Mouse (Mus musculus) stomach, embryonic 14.5 days (tissue): ENCODE measurements at regions not wholly inside any gene's neighbourhood (a gene's known extent, or its start where the extent isn't known, plus 50 kb on each side); places are given as distances from the start of the nearest gene placed in this dataset.

Source experiments
- ATAC-seq: fragments of 200-750 bp; cut with Nextera tagmentation; 2 replicates; pipeline ENCODE4 v1.8.0; 2017; ENCODE audit warnings: low read depth, moderate TSS enrichment; ENCODE audit not compliant: insufficient number of reproducible peaks, insufficient read depth, low FRiP score
- H3K27ac ChIP-seq: fragments of 300-500 bp; sonication (generic); 2 replicates; pipeline ENCODE4 v1.5.1; 2014; ENCODE audit warnings: mild to moderate bottlenecking, low read length, moderate library complexity, mixed read lengths
- H3K27me3 ChIP-seq: fragments of 300-500 bp; sonication (generic); 2 replicates; pipeline ENCODE4 v1.6.1; 2014; ENCODE audit warnings: low read length, control low read depth, mixed read lengths; ENCODE audit not compliant: control insufficient read depth, insufficient read depth
- H3K36me3 ChIP-seq: fragments of 300-500 bp; sonication (generic); 2 replicates; pipeline ENCODE4 v1.6.1; 2014; ENCODE audit warnings: mild to moderate bottlenecking, control low read depth, low read length, moderate library complexity, mixed read lengths; ENCODE audit not compliant: control insufficient read depth, insufficient read depth
- H3K4me1 ChIP-seq: fragments of 300-500 bp; sonication (generic); 2 replicates; pipeline ENCODE4 v1.6.1; 2014; ENCODE audit warnings: low read length, control low read depth, mixed read lengths; ENCODE audit not compliant: control insufficient read depth, insufficient read depth
- H3K4me2 ChIP-seq: fragments of 300-500 bp; sonication (generic); replicated peaks from 2 replicates; pipeline ENCODE4 v1.6.1; 2014; ENCODE audit warnings: low read depth, low read length, control low read depth
- H3K4me3 ChIP-seq: fragments of 300-500 bp; sonication (generic); 2 replicates; pipeline ENCODE4 v1.5.1; 2014; ENCODE audit warnings: low read depth, low read length, control low read depth
- H3K9ac ChIP-seq: fragments of 300-500 bp; sonication (generic); replicated peaks from 2 replicates; pipeline ENCODE4 v1.6.1; 2014; ENCODE audit warnings: low read depth, mild to moderate bottlenecking, control low read depth, low read length, moderate library complexity, mixed read lengths
- H3K9me3 ChIP-seq: fragments of 300-500 bp; sonication (generic); 2 replicates; pipeline ENCODE4 v1.6.1; 2016; ENCODE audit warnings: low read depth, low read length, control low read depth; ENCODE audit not compliant: control insufficient read depth
- WGBS: fragments of 180-500 bp; shearing (Covaris S2); extraction: QIAGEN DNeasy Blood & Tissue Kit; methylation state at CpG from one replicate; pipeline ENCODE4 v1.1.7; 2014; 5-methylcytosine and 5-hydroxymethylcytosine counted together

GRCm38 (mm10) chr3:54443791-54444190 lies 82.9 kb downstream of the Postn start:
- WGBS: 63% methylated on average over 1 of the region's 1 CpGs
- no peaks in the 10 kb centered on the region for H3K27me3 ChIP-seq
- H3K9me3 ChIP-seq: no peaks in the 10 kb centered on the region
- H3K36me3 ChIP-seq: no peaks in the 10 kb centered on the region
- H3K4me3 ChIP-seq: no peak overlapping the region
- H3K4me1 ChIP-seq: no peaks in the 10 kb centered on the region
- ATAC-seq: no peak
- H3K4me2 ChIP-seq: no peak overlapping the region
- H3K27ac ChIP-seq: no peak overlapping the region
- no peak overlapping the region for H3K9ac ChIP-seq

GRCm38 (mm10) chr3:54446889-54447288 lies 86.0 kb downstream of the Postn start:
- H3K4me2 ChIP-seq: no peak overlapping the region
- no peak overlapping the region for H3K9ac ChIP-seq
- H3K36me3 ChIP-seq: no peaks in the 10 kb centered on the region
- no peaks in the 10 kb centered on the region for H3K9me3 ChIP-seq
- WGBS: 18% methylated on average over 3 of the region's 3 CpGs
- H3K27me3 ChIP-seq: no peaks in the 10 kb centered on the region
- no peak overlapping the region for H3K4me3 ChIP-seq
- no peak for ATAC-seq
- no peak overlapping the region for H3K27ac ChIP-seq
- H3K4me1 ChIP-seq: no peaks in the 10 kb centered on the region

DNA sequence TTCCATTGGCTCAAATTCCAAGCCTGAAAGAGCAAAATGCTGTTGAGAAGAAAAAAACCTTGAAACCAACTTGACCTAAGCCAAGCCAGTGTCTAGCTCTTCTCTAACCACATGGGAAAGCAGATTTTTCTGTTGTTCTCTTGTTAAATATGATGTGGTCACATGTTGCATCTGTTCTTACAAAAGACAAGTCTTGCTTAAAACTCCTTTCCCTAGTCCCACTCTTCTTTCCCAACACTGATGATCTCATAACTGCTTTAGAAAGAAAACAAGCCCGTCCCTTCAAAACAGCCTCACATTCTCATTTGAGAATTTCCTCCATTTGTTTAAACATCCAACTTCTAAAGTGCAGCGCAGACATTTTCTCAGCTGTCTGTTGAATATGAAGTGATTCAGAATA lies 96.5 kb downstream of the Postn start:
- ATAC-seq: no peak
- H3K27ac ChIP-seq: no peak overlapping the region
- WGBS: 72% methylated on average over 2 of the region's 2 CpGs
- H3K4me3 ChIP-seq: no peak overlapping the region
- no peaks in the 10 kb centered on the region for H3K27me3 ChIP-seq
- H3K36me3 ChIP-seq: no peaks in the 10 kb centered on the region
- H3K9me3 ChIP-seq: no peaks in the 10 kb centered on the region
- H3K4me1 ChIP-seq: no peaks in the 10 kb centered on the region
- H3K9ac ChIP-seq: no peak overlapping the region
- H3K4me2 ChIP-seq: no peak overlapping the region

GRCm38 (mm10) chr3:54461366-54461765 lies 100.5 kb downstream of the Postn start:
- Histone ChIP-seq H3K9ac (no peak overlapping the region), H3K27ac (no peak overlapping the region)

DNA sequence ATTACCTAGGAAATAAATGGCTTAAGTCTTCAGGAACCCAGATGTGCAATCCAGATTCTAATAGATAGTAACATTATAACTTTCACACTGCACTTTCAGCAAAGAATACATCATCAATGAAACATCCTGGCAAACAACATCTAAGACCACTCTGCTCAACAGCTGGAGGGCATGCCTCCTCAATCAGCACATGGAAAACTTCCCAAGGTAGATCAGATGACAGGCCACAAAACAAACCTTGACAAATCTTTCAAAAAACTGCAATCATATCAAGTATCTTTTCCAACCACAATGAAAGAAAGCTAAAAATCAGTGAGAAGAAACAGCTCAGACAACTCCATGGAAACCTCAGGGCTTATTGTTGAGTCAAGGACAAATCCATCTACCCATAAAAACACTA lies 105.2 kb downstream of the Postn start:
- Histone ChIP-seq H3K27ac (no peak overlapping the region), H3K9ac (no peak overlapping the region), H3K4me3 (no peak overlapping the region), H3K9me3 (no peaks in the 10 kb centered on the region), H3K36me3 (no peaks in the 10 kb centered on the region), H3K4me1 (no peaks in the 10 kb centered on the region), H3K4me2 (no peak overlapping the region), H3K27me3 (no peaks in the 10 kb centered on the region)
- ATAC-seq: no peak

More at GRCm38 (mm10) chr3:54461366-54461765, 100.5 kb downstream of the Postn start:
- Histone ChIP-seq H3K4me3 (no peak overlapping the region), H3K9me3 (no peaks in the 10 kb centered on the region), H3K27me3 (no peaks in the 10 kb centered on the region), H3K36me3 (no peaks in the 10 kb centered on the region), H3K4me1 (no peaks in the 10 kb centered on the region), H3K4me2 (no peak overlapping the region)
- 88% methylated on average over 6 of the region's 6 CpGs for WGBS
- ATAC-seq: no peak

GRCm38 (mm10) chr3:54474209-54474608 lies 113.3 kb downstream of the Postn start:
- ATAC-seq: no peak
- no peaks in the 10 kb centered on the region for H3K36me3 ChIP-seq

DNA sequence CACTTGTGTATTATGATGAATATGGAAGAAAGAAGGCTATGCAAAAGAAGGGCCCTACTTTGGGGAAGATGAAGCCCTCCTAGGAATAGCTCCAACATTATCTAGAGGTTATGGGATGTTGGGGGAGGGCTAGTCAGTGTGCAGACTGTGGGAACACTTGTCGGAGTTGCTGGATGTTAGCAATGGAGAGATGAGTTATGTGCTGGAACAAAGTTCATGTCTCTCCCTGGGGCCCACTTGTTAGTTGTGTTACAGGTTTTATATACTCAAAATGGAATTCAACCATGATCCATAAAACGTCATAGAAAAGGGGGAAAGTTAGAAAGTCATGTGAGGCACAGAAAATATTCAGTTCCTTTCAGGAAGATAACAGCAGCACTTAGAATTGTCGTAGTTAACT lies 115.0 kb downstream of the Postn start:
- Histone ChIP-seq H3K4me2 (no peak overlapping the region), H3K4me3 (no peak overlapping the region), H3K4me1 (peaks cover 3% of the 10 kb centered on the region; the same call in 1 of the 2 replicates), H3K36me3 (no peaks in the 10 kb centered on the region), H3K9ac (no peak overlapping the region), H3K27me3 (no peaks in the 10 kb centered on the region), H3K9me3 (no peaks in the 10 kb centered on the region), H3K27ac (no peak overlapping the region)
- 67% methylated on average over 3 of the region's 3 CpGs for WGBS
- no peak for ATAC-seq

More at GRCm38 (mm10) chr3:54474209-54474608, 113.3 kb downstream of the Postn start:
- Histone ChIP-seq H3K27ac (no peak overlapping the region), H3K9me3 (no peaks in the 10 kb centered on the region), H3K4me1 (peaks cover 3% of the 10 kb centered on the region; the same call in 1 of the 2 replicates), H3K4me3 (no peak overlapping the region), H3K27me3 (no peaks in the 10 kb centered on the region), H3K4me2 (no peak overlapping the region), H3K9ac (no peak overlapping the region)
- WGBS: 76% methylated on average over 6 of the region's 6 CpGs

DNA sequence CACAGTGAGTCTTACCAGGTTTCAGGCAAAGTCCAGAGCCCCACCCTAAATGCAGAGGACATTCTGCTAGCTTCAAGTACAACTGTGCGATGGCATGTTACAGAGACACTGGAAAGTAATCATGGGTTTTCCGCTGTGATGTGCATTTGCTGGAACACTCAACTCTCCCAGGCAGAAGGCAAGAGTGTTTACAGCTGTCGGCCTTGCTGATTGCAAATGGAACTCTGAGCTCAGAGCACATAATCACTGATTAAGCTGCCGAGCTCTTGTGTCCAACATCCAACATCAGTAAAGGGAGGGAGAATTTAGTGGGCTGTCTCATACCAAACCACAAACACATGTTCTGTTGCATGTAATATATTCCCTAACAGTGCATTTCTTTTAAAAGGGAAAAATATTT lies 117.1 kb downstream of the Postn start:
- no peak for ATAC-seq
- Histone ChIP-seq H3K4me1 (peaks cover 3% of the 10 kb centered on the region; the same call in 1 of the 2 replicates), H3K36me3 (no peaks in the 10 kb centered on the region), H3K9me3 (no peaks in the 10 kb centered on the region), H3K9ac (no peak overlapping the region), H3K27me3 (no peaks in the 10 kb centered on the region), H3K4me3 (no peak overlapping the region), H3K27ac (no peak overlapping the region), H3K4me2 (no peak overlapping the region)
- WGBS: 45% methylated on average over 4 of the region's 4 CpGs

DNA sequence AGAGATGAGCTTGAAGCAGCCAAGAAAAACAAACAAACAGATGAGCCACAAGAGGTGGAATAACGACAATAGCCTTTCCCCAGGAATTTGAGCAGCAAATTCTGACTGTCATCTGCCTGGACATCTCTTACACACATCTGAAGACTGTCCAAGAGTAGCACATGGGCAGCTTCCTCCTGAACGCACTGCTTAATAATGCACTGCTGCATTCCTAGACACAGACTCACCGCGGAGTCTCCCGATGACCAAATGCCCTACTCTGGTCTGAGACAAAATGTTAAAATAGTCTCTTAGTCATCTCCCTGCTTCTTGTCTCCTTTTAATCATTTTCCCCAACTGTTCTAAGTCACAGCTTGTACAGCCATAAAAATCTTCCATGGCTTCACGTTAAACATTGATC lies 119.3 kb downstream of the Postn start:
- no peak overlapping the region for H3K27ac ChIP-seq
- peaks cover 3% of the 10 kb centered on the region; the same call in 1 of the 2 replicates for H3K4me1 ChIP-seq
- no peaks in the 10 kb centered on the region for H3K9me3 ChIP-seq
- no peak overlapping the region for H3K4me2 ChIP-seq
- H3K9ac ChIP-seq: no peak overlapping the region
- H3K27me3 ChIP-seq: no peaks in the 10 kb centered on the region
- ATAC-seq: no peak
- H3K4me3 ChIP-seq: no peak overlapping the region
- no peaks in the 10 kb centered on the region for H3K36me3 ChIP-seq
- 80% methylated on average over 6 of the region's 6 CpGs for WGBS
